Mouse (Mus musculus) liver, postnatal 0 days (tissue): ENCODE measurements at regions not wholly inside any gene's neighbourhood (a gene's known extent, or its start where the extent isn't known, plus 50 kb on each side); places are given as distances from the start of the nearest gene placed in this dataset.

ENCODE experiments used
- CTCF ChIP-seq: sonication (generic); IDR thresholded peaks from 2 replicates; pipeline ENCODE4 v1.5.1; 2016; ENCODE audit warnings: antibody characterized with exemption, low read depth
- EP300 ChIP-seq: IDR thresholded peaks from 2 replicates; pipeline ENCODE4 v1.6.1; 2016; ENCODE audit warnings: antibody characterized with exemption, low read depth, mild to moderate bottlenecking

DNA sequence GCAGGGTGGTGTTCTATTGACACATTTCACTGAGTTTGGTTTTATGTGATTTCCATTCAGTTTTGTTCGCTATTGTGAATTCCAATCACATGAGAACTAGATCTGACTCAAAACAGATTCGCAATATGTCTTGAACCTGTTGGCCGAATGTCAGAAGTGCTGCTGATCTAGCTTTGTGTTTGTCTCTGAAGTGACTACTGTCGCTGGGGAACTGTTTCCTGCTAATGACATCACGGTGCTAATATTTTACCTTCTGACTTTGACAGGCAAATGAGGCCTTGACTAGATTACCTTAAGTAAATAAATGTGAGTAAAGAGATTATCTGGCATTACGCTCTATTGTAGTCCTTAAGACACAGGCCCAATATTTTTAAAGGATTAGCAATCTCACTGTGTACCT, 100.9 kb downstream of the Tfap2a start:
- TF ChIP-seq CTCF (no peak), EP300 (no peak)
